Mouse (Mus musculus): ENCODE measurements at regions not wholly inside any gene's neighbourhood (a gene's known extent, or its start where the extent isn't known, plus 50 kb on each side); places are given as distances from the start of the nearest gene placed in this dataset.
A peak's percentile ranks its signal among the peaks of the same experiment; 100 is the strongest.

DNA sequence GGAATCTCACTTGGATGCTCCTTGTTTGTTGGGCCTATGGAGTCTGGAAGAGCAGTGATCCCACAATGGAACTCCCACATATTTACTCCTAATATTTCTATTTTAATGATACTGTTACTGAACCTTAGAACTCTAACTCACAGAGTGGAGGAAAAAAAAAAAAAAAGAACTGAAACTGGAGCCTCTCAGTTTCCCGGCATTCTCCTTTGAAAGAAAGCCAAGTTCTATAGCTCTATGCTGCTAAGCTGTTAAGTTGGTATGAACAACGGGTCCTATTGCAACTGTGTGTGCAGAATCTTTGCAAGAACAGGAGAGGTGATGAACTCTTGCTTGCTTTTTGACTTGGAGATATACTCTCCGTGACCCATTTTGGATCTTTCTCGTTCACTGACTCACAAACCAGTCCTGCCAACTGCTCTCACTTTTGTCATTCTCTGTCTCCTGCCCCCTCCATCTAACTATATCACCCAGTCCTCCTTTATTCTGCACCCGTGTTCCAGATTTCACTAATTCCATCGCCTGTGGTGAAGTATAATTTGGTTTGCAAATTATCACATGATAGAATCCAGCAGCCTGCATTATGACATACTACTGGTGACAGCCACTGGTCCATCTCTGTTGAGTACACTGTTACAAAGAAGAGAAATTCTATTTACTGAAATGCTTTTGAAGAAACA is 92.6 kb upstream of the Ctsc start:
- peak; percentile 18 for DNase-seq (ENCODE audit: inconsistent ontology term)

DNA sequence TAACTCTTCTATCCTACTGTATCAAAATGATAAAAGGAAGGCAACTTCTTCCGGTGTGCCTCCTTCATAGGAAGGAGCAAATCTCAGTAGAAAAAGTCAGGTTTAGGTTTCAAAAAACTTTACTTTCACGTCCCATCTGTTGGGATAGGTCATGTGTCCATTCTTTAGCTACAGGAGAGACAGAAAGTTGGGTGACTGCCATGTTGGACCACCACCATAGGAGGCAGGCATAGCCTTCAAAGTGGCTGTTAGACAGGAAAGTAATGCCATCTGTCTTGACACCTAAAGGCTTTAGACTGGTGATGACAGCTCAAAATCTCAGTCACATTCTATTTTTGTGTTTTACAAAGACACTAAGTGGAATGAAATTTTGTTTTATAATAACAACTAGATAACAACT is 90.3 kb upstream of the Ctsc start:
- no peak for DNase-seq (ENCODE audit: inconsistent ontology term)

DNA sequence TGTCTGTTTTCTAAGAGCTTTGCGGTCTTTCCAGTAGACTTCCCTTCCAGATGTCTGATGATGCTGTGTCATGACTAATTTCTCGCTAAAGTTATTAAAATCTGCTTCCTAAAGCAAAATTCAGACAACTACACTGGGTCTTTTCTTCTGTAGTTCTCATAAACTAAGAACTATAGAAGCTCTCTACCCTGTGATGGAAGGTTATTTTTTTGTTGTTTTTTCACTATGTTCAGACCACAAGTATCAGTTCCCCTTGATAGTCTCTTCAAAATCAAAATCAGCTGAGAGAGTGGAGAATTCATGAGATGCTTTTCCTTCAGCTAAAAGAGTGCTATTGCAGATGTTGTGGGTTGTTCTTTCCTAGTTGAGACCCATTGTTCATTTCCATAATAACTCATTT is 85.1 kb upstream of the Ctsc start:
- DNase-seq (ENCODE audit: inconsistent ontology term), result no peak

DNA sequence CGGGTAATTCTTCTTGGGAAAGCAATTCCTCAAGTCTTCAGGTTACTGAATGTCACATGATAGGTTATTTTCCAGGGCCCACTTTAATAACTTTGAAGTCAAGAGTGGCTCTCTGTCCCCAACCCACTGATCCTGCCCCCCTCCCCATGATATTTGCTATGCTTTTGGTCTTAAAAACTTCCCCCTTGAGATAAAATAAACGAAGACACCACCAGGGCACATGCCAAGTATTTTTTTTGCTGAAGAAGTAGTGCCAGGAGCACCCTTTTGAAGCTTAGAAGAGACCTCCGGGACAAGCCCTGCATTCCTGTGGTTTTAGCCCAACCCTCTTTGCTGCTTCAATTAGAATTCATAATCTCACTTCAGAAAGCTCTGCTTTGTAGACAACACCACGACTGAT is 78.8 kb upstream of the Ctsc start:
- peak; percentile 81 for DNase-seq (ENCODE audit: inconsistent ontology term)

DNA sequence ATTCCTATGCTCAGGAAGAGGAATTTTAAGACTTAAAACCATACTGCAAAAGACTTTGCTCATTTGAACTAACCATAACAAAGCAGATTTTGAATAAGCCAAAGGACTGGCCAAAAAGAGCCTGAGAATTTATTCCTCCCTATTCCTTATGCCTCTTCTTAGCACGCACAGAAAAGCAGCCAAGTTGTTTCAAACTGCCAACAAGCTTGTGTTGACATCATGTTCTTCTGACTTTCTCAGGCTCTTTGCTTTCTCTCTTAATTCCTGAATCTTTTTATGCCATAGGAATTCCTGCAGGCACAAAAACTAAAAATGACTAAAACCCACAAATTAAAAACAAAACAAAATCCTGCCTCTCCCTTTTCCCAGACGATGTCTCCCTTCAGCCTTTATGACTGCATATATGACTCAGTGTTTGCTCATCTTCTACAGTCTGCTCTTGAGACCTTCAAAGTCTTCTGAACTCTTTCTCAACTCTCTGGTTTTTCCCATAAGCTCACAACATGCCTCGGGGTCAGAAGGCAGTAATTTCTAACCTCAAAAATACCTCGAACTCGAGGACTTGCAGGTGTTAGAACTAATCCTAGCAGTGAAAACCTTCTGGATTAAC is 77.9 kb upstream of the Ctsc start:
- peak; percentile 85 for DNase-seq (ENCODE audit: inconsistent ontology term)

DNA sequence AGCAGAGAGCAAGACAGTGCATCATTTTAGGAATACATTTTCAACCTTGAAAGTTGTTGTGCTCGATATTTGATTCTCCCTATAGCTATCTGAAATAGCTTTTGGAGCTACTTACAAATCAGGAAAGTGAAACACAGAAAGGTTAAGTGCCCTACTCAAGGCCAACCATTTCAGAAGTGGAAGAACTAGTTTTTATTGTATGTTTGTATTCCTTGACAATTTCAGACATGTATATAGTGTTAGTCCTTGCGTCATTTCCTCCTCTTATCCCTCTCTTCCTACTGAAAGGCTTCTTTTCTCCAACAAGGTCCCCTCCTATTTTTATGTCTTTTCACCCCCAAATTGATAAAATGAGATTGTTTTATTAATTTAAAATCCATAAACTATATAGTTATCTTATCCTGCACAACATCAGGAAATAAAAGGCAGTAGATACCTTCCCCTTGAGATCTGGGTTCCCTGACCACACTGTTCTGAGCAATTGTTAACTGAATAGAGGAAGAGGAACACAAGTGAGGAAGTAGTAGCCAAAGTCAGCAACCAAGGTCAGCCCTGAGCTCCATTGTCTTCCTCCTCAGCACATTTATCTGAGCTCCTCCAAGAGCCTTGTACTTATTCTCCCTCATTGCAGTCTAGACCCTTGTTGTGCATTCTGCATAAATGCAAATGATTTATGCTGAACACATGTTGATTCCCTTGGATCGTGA is 76.1 kb upstream of the Ctsc start:
- no peak for DNase-seq (ENCODE audit: inconsistent ontology term)

DNA sequence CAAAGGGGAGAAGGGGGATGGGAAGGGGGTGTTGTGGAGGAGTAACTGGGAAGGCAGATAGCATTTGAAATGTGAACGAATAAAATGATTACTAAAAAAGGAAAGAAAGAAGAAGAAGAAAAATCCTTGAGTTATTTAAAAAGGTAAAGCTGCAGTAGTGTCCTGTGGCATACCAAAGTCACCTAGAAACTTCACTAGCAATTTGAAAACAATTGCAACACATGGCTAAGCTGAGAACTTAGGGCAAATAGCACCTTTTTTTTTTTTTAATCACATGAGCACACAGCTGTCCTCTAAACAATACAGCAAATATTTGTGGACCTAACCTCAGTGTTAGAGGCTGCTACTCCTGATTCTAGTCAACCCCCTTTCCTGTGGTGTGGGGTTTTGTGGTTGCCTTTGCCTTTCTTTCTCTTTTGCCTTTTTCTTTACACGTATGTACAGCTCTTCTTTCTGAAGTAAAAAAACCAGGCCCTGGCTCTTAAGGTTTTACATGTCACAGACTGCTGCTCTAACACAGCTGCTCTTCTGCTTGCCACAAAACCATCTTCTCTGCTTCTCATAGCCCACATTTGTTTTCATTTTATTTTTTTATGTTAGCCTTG is 71.6 kb upstream of the Ctsc start:
- DNase-seq (ENCODE audit: inconsistent ontology term), result no peak

DNA sequence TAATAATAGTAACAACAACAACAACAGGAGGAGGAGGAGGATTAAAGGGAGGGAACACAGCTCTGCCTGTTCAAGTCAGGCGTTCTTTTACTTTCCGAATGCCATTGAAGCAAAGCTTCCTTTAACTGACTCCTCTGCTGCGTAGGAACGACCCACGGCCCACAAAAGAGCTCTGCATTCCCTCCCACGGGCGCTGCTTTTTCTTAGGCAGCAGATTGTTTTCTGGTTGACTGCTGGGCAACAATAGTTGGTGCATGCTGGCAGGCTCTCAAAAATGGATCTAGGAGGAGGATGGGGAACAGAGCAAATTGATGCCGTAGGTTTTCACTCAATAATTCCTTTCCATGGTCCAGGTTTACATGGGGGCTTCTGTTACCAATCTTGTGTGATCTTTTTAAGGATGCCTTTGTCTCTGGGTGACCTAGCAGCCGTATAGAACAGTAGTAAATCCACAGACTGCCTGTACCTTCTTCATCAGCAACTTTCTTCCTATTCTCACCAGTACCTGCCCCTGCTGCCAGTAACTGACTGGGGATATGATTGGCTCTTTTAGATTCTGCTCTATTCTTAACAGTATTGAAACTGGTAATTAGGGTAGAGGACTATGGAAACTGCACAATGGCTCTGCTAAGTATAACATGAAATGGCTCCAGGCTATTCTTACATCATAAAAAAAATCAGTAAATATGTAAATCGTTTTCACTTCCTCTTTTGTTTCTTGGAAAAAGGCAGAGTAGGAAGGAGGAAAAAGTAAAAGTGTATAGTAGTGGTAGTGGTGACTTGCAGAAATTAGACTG is 70.8 kb upstream of the Ctsc start:
- peak; percentile 94 for DNase-seq (ENCODE audit: inconsistent ontology term)

DNA sequence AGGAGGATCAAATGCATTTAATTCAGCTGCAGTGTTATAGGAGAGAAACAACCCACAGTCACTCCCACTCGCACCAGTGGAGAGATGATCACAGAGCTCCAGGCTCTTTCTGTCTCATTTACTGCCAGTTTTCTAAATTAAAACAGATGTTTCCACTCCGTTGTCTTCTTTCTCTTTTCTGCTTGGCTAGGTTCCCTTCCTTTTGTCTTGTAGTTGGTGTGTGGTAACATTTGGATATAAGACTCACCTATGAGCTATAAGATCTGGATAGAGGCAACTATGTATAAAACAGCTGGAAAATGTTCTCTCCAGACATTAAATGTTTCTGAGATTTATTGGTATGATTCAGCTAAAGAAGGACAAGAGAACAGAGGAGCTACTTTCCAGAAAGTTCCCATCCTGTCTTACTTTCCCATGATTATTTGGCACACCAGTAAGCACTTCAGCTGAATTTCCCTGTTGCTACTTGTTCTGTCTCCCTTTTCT is 63.1 kb upstream of the Ctsc start:
- DNase-seq (ENCODE audit: inconsistent ontology term), result peak; percentile 38

DNA sequence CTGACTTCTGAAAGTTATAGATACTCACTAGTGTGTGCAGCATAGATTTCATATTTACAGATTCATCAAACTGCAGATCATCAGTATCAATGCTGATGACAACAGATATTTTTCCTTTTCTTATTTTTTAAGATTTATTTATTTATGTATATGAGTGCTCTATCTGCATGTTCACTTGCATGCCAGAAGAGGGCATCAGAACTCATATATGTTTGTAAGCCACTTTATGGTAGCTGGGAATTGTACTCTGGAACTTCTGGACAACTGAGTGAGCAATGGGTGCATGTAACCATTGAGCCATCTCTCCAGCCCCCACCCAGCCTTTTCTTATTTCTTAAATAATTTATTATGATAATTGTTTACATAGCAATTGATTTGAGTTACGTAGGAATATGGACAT is 62.5 kb upstream of the Ctsc start:
- DNase-seq (ENCODE audit: inconsistent ontology term), result no peak

DNA sequence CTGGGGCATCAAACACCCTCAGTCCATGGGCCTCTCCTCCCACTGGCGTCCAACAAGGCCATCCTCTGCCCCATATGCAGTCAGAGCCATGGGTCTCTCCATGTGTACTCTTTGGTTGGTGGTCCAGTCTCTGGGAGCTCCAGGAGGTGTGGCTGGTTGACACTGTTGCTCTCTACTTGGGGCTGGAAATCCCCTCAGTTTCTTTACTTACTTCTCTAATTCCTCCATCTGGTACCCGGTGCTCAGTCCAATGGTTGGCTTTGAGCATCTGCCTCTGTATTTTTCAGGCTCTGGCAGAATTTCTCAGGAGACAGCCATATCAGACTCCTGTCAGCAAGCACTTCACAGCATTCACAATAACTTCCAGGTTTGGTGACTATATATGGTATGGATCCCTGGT is 55.7 kb upstream of the Ctsc start:
- DNase-seq (ENCODE audit: inconsistent ontology term), result no peak

DNA sequence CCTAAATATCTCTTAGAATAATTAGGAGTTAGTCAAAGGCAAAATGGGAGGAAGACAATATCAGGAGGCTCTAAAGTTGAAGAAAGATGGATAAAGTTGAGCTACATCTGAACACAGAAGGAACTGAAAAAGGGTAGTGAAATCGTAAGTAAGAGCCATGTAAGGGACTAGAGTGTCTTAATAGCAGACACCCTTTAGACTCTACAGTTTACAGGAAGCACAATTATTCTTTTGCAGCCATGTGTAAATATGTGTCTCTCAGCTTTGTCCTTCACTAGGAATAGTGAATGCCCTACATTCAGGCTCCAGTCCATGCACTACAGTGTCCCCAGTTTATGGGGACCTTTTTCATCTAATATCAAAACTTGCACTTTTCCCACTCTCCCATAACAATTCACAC is 52.1 kb upstream of the Ctsc start:
- DNase-seq (ENCODE audit: inconsistent ontology term), result peak; percentile 19

Data from Muller cell, postnatal 12 days (primary cell).